In genomic region chr6:115029248-115029647, GRCm38 (mm10) we compare ENCODE assay signal across 10 mouse cellular contexts. TPM values are rescaled to one million over a fixed set of nuclear protein-coding genes. Genes with fewer than 3 reads are reported as not detected.
DNase-seq lines count a peak whose midpoint lies in the region; ATAC-seq and TF ChIP-seq lines count a peak whose summit lies in the region.
"Had no signal": no experiment of that assay in that cellular context is flagged by ENCODE, and none has a peak within 500 bp of the region (broad histone marks: within the 10 kb centered on the region; RNA-seq: fewer than 3 reads in every experiment).

No protein-coding gene starts in this region.

- no peak for ATAC-seq in kidney, postnatal 0 days (replicated peaks; ENCODE audit: low FRiP score, low read depth)
- no peak for ATAC-seq in stomach, postnatal 0 days (ENCODE audit: low FRiP score, low TSS enrichment)

- H3K9me3 ChIP-seq in kidney, postnatal 0 days (replicated peaks; ENCODE audit: low read length) = no peaks in the 10 kb centered on the region
- H3K9me3 ChIP-seq in stomach, postnatal 0 days (ENCODE audit: control insufficient read depth, low read length) = no peaks in the 10 kb centered on the region
- H3K9me3 ChIP-seq: midbrain, embryonic 12.5 days had no signal

- H3K4me2 ChIP-seq in kidney, postnatal 0 days (ENCODE audit: low read length) = no peak overlapping the region
- H3K4me2 ChIP-seq in stomach, postnatal 0 days (replicated peaks; ENCODE audit: low read depth) = no peak overlapping the region
- H3K4me2 ChIP-seq: midbrain, embryonic 12.5 days had no signal

- peaks cover 19% of the 10 kb centered on the region for H3K36me3 ChIP-seq in kidney, postnatal 0 days (ENCODE audit: insufficient read depth, low read length)
- peaks cover 7% of the 10 kb centered on the region for H3K36me3 ChIP-seq in stomach, postnatal 0 days (ENCODE audit: control insufficient read depth, insufficient read depth, low read length)

- TF ChIP-seq CTCF in kidney, postnatal 0 days (IDR thresholded peaks at IDR 0.05; ENCODE audit: low read depth) = peak; percentile 71
- peak; percentile 77 for TF ChIP-seq CTCF in stomach, postnatal 0 days (IDR thresholded peaks at IDR 0.05; ENCODE audit: low read depth)

- H3K4me1 ChIP-seq in kidney, postnatal 0 days (replicated peaks; ENCODE audit: insufficient read depth, low read length) = no peaks in the 10 kb centered on the region
- no peaks in the 10 kb centered on the region for H3K4me1 ChIP-seq in stomach, postnatal 0 days (replicated peaks; ENCODE audit: control insufficient read depth, insufficient read depth)
- H3K4me1 ChIP-seq: midbrain, embryonic 12.5 days had no signal

- WGBS in kidney, postnatal 0 days = 60% methylated on average over 2 of the region's 2 CpGs
- 55% methylated on average over 2 of the region's 2 CpGs for WGBS in stomach, postnatal 0 days

- H3K27me3 ChIP-seq in kidney, postnatal 0 days (ENCODE audit: insufficient read depth, low read length) = no peaks in the 10 kb centered on the region
- H3K27me3 ChIP-seq in stomach, postnatal 0 days (ENCODE audit: control insufficient read depth, insufficient read depth, low read length) = no peaks in the 10 kb centered on the region
- H3K27me3 ChIP-seq: midbrain, embryonic 12.5 days had no signal

- H3K9ac ChIP-seq in kidney, postnatal 0 days (ENCODE audit: low read depth, low read length) = no peak overlapping the region
- no peak overlapping the region for H3K9ac ChIP-seq in stomach, postnatal 0 days (ENCODE audit: low read length)
- H3K9ac ChIP-seq: midbrain, embryonic 12.5 days had no signal

- TF ChIP-seq EP300 in stomach, postnatal 0 days (optimal IDR thresholded peaks at IDR 0.05) = no peak

- no peak overlapping the region for H3K4me3 ChIP-seq in kidney, postnatal 0 days (replicated peaks; ENCODE audit: low read depth, low read length)
- no peak overlapping the region for H3K4me3 ChIP-seq in stomach, postnatal 0 days (ENCODE audit: low read depth, low read length)
- H3K4me3 ChIP-seq: midbrain, embryonic 12.5 days had no signal

- DNase-seq in kidney, postnatal 0 days (ENCODE audit: low spot score) = peak; percentile 57
- DNase-seq in kidney, adult 18-20 months = no peak
- peak; percentile 22 for DNase-seq in thymus, postnatal 14 days
- DNase-seq in thymus, postnatal 4 days = no peak
- peak; percentile 68 for DNase-seq in embryo, embryonic 10.5 days (ENCODE audit: low spot score)
- no peak for DNase-seq in stomach, postnatal 0 days (ENCODE audit: low spot score)
- no peak for DNase-seq in gastrocnemius, postnatal 10 days
- DNase-seq in spleen, adult 18-20 months = no peak
- DNase-seq: gastrocnemius, postnatal 14 days had no signal

- H3K27ac ChIP-seq in kidney, postnatal 0 days = no peak overlapping the region
- no peak overlapping the region for H3K27ac ChIP-seq in stomach, postnatal 0 days (replicated peaks)
- H3K27ac ChIP-seq: midbrain, embryonic 12.5 days had no signal

RNA-seq across cellular contexts. Expression of gene Tamm41, which starts 8.4 kb away (rescaled TPM):
- polyA plus RNA-seq in kidney, postnatal 0 days (2015; fragmentation: Nextera tagmentation; extraction: Ambion mirVana) = 52.3 and 58.3 TPM in 2 replicates
- 35.8 and 36.0 TPM in 2 replicates for polyA plus RNA-seq in stomach, postnatal 0 days (2015; fragmentation: Nextera tagmentation; extraction: Ambion mirVana)
- 10 to 100 TPM; 11.9 to 16.4 TPM for total RNA-seq in gastrocnemius, postnatal 10 days (2021)

RNA-seq across cellular contexts. Expression of gene Vgll4, which starts 59.5 kb away (rescaled TPM):
- 97.2 and 99.7 TPM in 2 replicates for polyA plus RNA-seq in kidney, postnatal 0 days (2015; fragmentation: Nextera tagmentation; extraction: Ambion mirVana)
- polyA plus RNA-seq in stomach, postnatal 0 days (2015; fragmentation: Nextera tagmentation; extraction: Ambion mirVana) = 38.5 and 42.1 TPM in 2 replicates
- 10 to 100 TPM; 23.5 to 31.8 TPM for total RNA-seq in gastrocnemius, postnatal 10 days (2021)

Comparison
In these comparisons a context has a peak if more than half of its experiments do, and no peak if none do; other contexts are left out.
1. DNase-seq: peak in kidney, postnatal 0 days (single experiment), thymus, postnatal 14 days (single experiment) and embryo, embryonic 10.5 days (single experiment); none in kidney, adult 18-20 months (single experiment), thymus, postnatal 4 days (single experiment), stomach, postnatal 0 days (single experiment), gastrocnemius, postnatal 10 days (single experiment) and spleen, adult 18-20 months (0 of 2).